Mouse (Mus musculus) liver, adult (tissue): ENCODE measurements around the gene Igf2bp2.

ENCODE experiments used
- GATA4 ChIP-seq: IDR thresholded peaks from 2 replicates; pipeline ENCODE4 v1.6.1; 2014; ENCODE audit warnings: mild to moderate bottlenecking, low read length; ENCODE audit not compliant: insufficient replicate concordance

The Igf2bp2 gene

GRCm38 (mm10) chr16:22160386-22161145, 2.5 kb downstream of the Igf2bp2 start:
- no peak for TF ChIP-seq GATA4

GRCm38 (mm10) chr16:22152941-22153444, 10.1 kb downstream of the Igf2bp2 start:
- no peak for TF ChIP-seq GATA4

- no peak for TF ChIP-seq GATA4
Observed at GRCm38 (mm10) chr16:22151706-22152315, 11.3 kb downstream of the Igf2bp2 start.

GRCm38 (mm10) chr16:22150421-22150820, 12.7 kb downstream of the Igf2bp2 start:
- no peak for TF ChIP-seq GATA4

GRCm38 (mm10) chr16:22149659-22150345, 13.3 kb downstream of the Igf2bp2 start:
- no peak for TF ChIP-seq GATA4

GRCm38 (mm10) chr16:22149076-22149475, 14.0 kb downstream of the Igf2bp2 start:
- TF ChIP-seq GATA4: no peak

GRCm38 (mm10) chr16:22147131-22147530, 16.0 kb downstream of the Igf2bp2 start:
- no peak for TF ChIP-seq GATA4

- TF ChIP-seq GATA4: no peak
Observed at GRCm38 (mm10) chr16:22146071-22146470, 17.0 kb downstream of the Igf2bp2 start.

- TF ChIP-seq GATA4: no peak
Observed at GRCm38 (mm10) chr16:22144490-22144889, 18.6 kb downstream of the Igf2bp2 start.

- no peak for TF ChIP-seq GATA4
Observed at GRCm38 (mm10) chr16:22140861-22141260, 22.2 kb downstream of the Igf2bp2 start.

- no peak for TF ChIP-seq GATA4
Observed at GRCm38 (mm10) chr16:22139821-22140220, 23.3 kb downstream of the Igf2bp2 start.

- TF ChIP-seq GATA4: no peak
Observed at GRCm38 (mm10) chr16:22136198-22136597, 26.9 kb downstream of the Igf2bp2 start.

GRCm38 (mm10) chr16:22131321-22131720, 31.8 kb downstream of the Igf2bp2 start:
- no peak for TF ChIP-seq GATA4

- no peak for TF ChIP-seq GATA4
Observed at GRCm38 (mm10) chr16:22129511-22129910, 33.6 kb downstream of the Igf2bp2 start.

- no peak for TF ChIP-seq GATA4
Observed at GRCm38 (mm10) chr16:22128595-22128994, 34.5 kb downstream of the Igf2bp2 start.

GRCm38 (mm10) chr16:22127806-22128205, 35.3 kb downstream of the Igf2bp2 start:
- TF ChIP-seq GATA4: no peak
